ENCODE assay signal across 8 mouse cellular contexts in genomic region chr15:78903243-78903642, GRCm38 (mm10). TPM values are rescaled to one million over a fixed set of nuclear protein-coding genes. Genes with fewer than 3 reads are reported as not detected.
DNase-seq lines count a peak whose midpoint lies in the region; ATAC-seq and TF ChIP-seq lines count a peak whose summit lies in the region.

No protein-coding gene starts in this region.

- intact Hi-C loops in heart, postnatal 10 days (cut with DNase I) = loop anchor here (5.0 kb wide), 1 partner anchor 114 kb away; no protein-coding TSS in a partner anchor

- H3K79me2 ChIP-seq in MEL (ENCODE audit: control insufficient read depth, insufficient read depth, low read length, poor library complexity) = peaks cover 12% of the 10 kb centered on the region

- H3K36me3 ChIP-seq in MEL (ENCODE audit: control insufficient read depth in 1 of 2, insufficient read depth in 2 of 2, low read length in 2 of 2) = peaks cover 0 to 7% of the 10 kb centered on the region in 2 experiments; a peak in 3 of 4 replicates

- no peak overlapping the region for H3K27ac ChIP-seq in MEL (ENCODE audit: control insufficient read depth, low read depth, low read length)

- ATAC-seq in erythroid progenitor cell, adult 5-6 weeks (replicated peaks; ENCODE audit: low FRiP score, poor library complexity, severe bottlenecking) = peak; percentile 62

- peak; percentile 72 to 98 (median 86) for TF ChIP-seq CTCF in MEL (IDR thresholded peaks at IDR 0.05 in 2 of 3, conservative IDR thresholded peaks at IDR 0.05 in 1 of 3; ENCODE audit: control insufficient read depth in 1 of 3, insufficient read depth in 1 of 3, low read depth in 2 of 3, low read length in 3 of 3, poor library complexity in 1 of 3, severe bottlenecking in 1 of 3)

- no peak for TF ChIP-seq EP300 in MEL (IDR thresholded peaks at IDR 0.05; ENCODE audit: low read depth in 1 of 2, low read length in 2 of 2)

- peak; percentile 87 for DNase-seq in MEL (ENCODE audit: low read depth, low spot score)
- DNase-seq in c-Kit-negative CD71-positive TER-119-positive erythroid progenitor cells, embryonic 14.5 days (ENCODE audit: low read depth, low spot score) = peak; percentile 76
- peak; percentile 88 to 93 for DNase-seq in heart, postnatal 10 days
- peak; percentile 66 for DNase-seq in layer of hippocampus, adult 9-10 months (ENCODE audit: low spot score)
- DNase-seq in lung, postnatal 36 days = peak; percentile 91
- peak; percentile 72 for DNase-seq in retina, postnatal 7 days (ENCODE audit: low read depth, low spot score)
- peak; percentile 71 to 85 for DNase-seq in urinary bladder, postnatal 4 days (ENCODE audit: low spot score in 2 of 2)

- no peaks in the 10 kb centered on the region for H3K27me3 ChIP-seq in MEL (ENCODE audit: control insufficient read depth in 1 of 2, insufficient read depth in 2 of 2, low read length in 2 of 2)

- no peak overlapping the region for H3K4me3 ChIP-seq in MEL (ENCODE audit: control insufficient read depth in 1 of 2, insufficient read depth in 1 of 2, low read depth in 2 of 2, low read length in 2 of 2)

- H3K9me3 ChIP-seq in MEL (replicated peaks; ENCODE audit: insufficient read depth, low read length) = no peaks in the 10 kb centered on the region

- no peak for TF ChIP-seq POLR2A in MEL (IDR thresholded peaks at IDR 0.05; ENCODE audit: control insufficient read depth in 1 of 2, insufficient read depth in 1 of 2, low read depth in 1 of 2, low read length in 2 of 2, poor library complexity in 1 of 2)

- TF ChIP-seq RAD21 in MEL (IDR thresholded peaks at IDR 0.05; ENCODE audit: low read depth, low read length) = peak; percentile 45

- peaks cover 4 to 12% of the 10 kb centered on the region in 2 experiments for H3K4me1 ChIP-seq in MEL (ENCODE audit: control insufficient read depth in 1 of 2, insufficient read depth in 2 of 2, low read length in 2 of 2)

- peak overlapping the region; percentile 59 for H3K9ac ChIP-seq in MEL (ENCODE audit: control insufficient read depth, low read depth, low read length, poor library complexity, severe bottlenecking)

TF ChIP-seq in MEL, 35 proteins besides CTCF, POLR2A, EP300 and RAD21:
- peak; percentile 21; the same call in 1 of the 2 replicates for TF ChIP-seq ZC3H11A (IDR thresholded peaks at IDR 0.05; ENCODE audit: low read depth, low read length)
- TF ChIP-seq SMC3 (IDR thresholded peaks at IDR 0.05; ENCODE audit: low read depth, low read length) = peak; percentile 78
- TF ChIP-seq TCF12 (IDR thresholded peaks at IDR 0.05; ENCODE audit: low read depth, low read length) = no peak
- 0 out of 2 replicates have a peak, but pooled peaks have one; percentile 30 for TF ChIP-seq SIN3A (IDR thresholded peaks at IDR 0.05; ENCODE audit: low read length)
- TF ChIP-seq HCFC1 (IDR thresholded peaks at IDR 0.05; ENCODE audit: low read depth, low read length) = peak; percentile 45; the same call in 1 of the 2 replicates

RNA-seq across cellular contexts. Expression of gene Sh3bp1, which starts 3.7 kb away (rescaled TPM):
- 17.1 and 21.0 TPM in 2 replicates for total RNA-seq in MEL (2012; rRNA removed)
- polyA plus RNA-seq in MEL (2012; ENCODE audit: insufficient read depth in 1 of 2, insufficient read length in 2 of 2, low read depth in 1 of 2, low replicate concordance in 2 of 2, missing spikeins in 1 of 2) = 10 to 100 TPM in 1 of 2 experiments, not detected in 1; 80.2 TPM
- total RNA-seq in erythroid progenitor cell, adult 5-6 weeks (2015; ENCODE audit: low replicate concordance) = 17.7 and 21.4 TPM in 2 replicates
- total RNA-seq in erythroid progenitor cell, adult 5-6 weeks (2017; ENCODE audit: low replicate concordance) = 0.26 and 7.1 TPM in 2 replicates
- total RNA-seq in heart, postnatal 10 days (2021) = 1 to 10 TPM; 6.3 to 8.2 TPM

RNA-seq across cellular contexts. Expression of gene Gm49510, which starts 3.8 kb away (rescaled TPM):
- 0.27 TPM in 1 of 2 replicates, not detected in the other for total RNA-seq in MEL (2012; rRNA removed)
- polyA plus RNA-seq in MEL (2012; ENCODE audit: insufficient read depth in 1 of 2, insufficient read length in 2 of 2, low read depth in 1 of 2, low replicate concordance in 2 of 2, missing spikeins in 1 of 2) = under 1 TPM in 1 of 2 experiments, not detected in 1; 0.17 TPM
- 1.3 TPM in 1 of 2 replicates, not detected in the other for total RNA-seq in erythroid progenitor cell, adult 5-6 weeks (2015; ENCODE audit: low replicate concordance)
- total RNA-seq in erythroid progenitor cell, adult 5-6 weeks (2017; ENCODE audit: low replicate concordance) = not detected in 2 replicates
- total RNA-seq in heart, postnatal 10 days (2021) = not detected

RNA-seq across cellular contexts. Expression of gene Pdxp, which starts 10.5 kb away (rescaled TPM):
- total RNA-seq in MEL (2012; rRNA removed) = 16.7 and 21.5 TPM in 2 replicates
- 10 to 100 TPM in 1 of 2 experiments, not detected in 1; 25.4 TPM for polyA plus RNA-seq in MEL (2012; ENCODE audit: insufficient read depth in 1 of 2, insufficient read length in 2 of 2, low read depth in 1 of 2, low replicate concordance in 2 of 2, missing spikeins in 1 of 2)
- total RNA-seq in erythroid progenitor cell, adult 5-6 weeks (2015; ENCODE audit: low replicate concordance) = 0.72 and 2.1 TPM in 2 replicates
- 1.4 TPM in 1 of 2 replicates, not detected in the other for total RNA-seq in erythroid progenitor cell, adult 5-6 weeks (2017; ENCODE audit: low replicate concordance)
- 1 to 10 TPM; 2.8 to 3.2 TPM for total RNA-seq in heart, postnatal 10 days (2021)

RNA-seq across cellular contexts. Expression of gene Lgals1, which starts 23.3 kb away (rescaled TPM):
- total RNA-seq in MEL (2012; rRNA removed) = 974 and 1,054 TPM in 2 replicates
- 1,000 to 10,000 TPM in 1 of 2 experiments, 100 to 1,000 TPM in 1; 646 to 1,010 TPM for polyA plus RNA-seq in MEL (2012; ENCODE audit: insufficient read depth in 1 of 2, insufficient read length in 2 of 2, low read depth in 1 of 2, low replicate concordance in 2 of 2, missing spikeins in 1 of 2)
- 66.7 and 92.6 TPM in 2 replicates for total RNA-seq in erythroid progenitor cell, adult 5-6 weeks (2015; ENCODE audit: low replicate concordance)
- 67.5 and 70.4 TPM in 2 replicates for total RNA-seq in erythroid progenitor cell, adult 5-6 weeks (2017; ENCODE audit: low replicate concordance)
- 100 to 1,000 TPM; 372 to 385 TPM for total RNA-seq in heart, postnatal 10 days (2021)

RNA-seq across cellular contexts. Expression of gene Gga1, which starts 26.3 kb away (rescaled TPM):
- 16.1 and 18.2 TPM in 2 replicates for total RNA-seq in MEL (2012; rRNA removed)
- polyA plus RNA-seq in MEL (2012; ENCODE audit: insufficient read depth in 1 of 2, insufficient read length in 2 of 2, low read depth in 1 of 2, low replicate concordance in 2 of 2, missing spikeins in 1 of 2) = 10 to 100 TPM in 1 of 2 experiments, not detected in 1; 48.1 TPM
- 22.0 and 25.2 TPM in 2 replicates for total RNA-seq in erythroid progenitor cell, adult 5-6 weeks (2015; ENCODE audit: low replicate concordance)
- 3.5 and 6.0 TPM in 2 replicates for total RNA-seq in erythroid progenitor cell, adult 5-6 weeks (2017; ENCODE audit: low replicate concordance)
- total RNA-seq in heart, postnatal 10 days (2021) = 10 to 100 TPM; 40.4 to 45.2 TPM
